Mouse (Mus musculus) erythroblast, embryonic 14.5 days (primary cell): ENCODE data around the gene Atg4a.

ENCODE experiments used
- GATA1 ChIP-seq: IDR thresholded peaks from 2 replicates; pipeline ENCODE4 v1.6.1; 2012; ENCODE audit warnings: low read length, inconsistent platforms, mixed read lengths
- TAL1 ChIP-seq: IDR thresholded peaks from 3 replicates; pipeline ENCODE4 v1.6.1; 2012; ENCODE audit warnings: low read length, inconsistent platforms, mixed read lengths

DNA sequence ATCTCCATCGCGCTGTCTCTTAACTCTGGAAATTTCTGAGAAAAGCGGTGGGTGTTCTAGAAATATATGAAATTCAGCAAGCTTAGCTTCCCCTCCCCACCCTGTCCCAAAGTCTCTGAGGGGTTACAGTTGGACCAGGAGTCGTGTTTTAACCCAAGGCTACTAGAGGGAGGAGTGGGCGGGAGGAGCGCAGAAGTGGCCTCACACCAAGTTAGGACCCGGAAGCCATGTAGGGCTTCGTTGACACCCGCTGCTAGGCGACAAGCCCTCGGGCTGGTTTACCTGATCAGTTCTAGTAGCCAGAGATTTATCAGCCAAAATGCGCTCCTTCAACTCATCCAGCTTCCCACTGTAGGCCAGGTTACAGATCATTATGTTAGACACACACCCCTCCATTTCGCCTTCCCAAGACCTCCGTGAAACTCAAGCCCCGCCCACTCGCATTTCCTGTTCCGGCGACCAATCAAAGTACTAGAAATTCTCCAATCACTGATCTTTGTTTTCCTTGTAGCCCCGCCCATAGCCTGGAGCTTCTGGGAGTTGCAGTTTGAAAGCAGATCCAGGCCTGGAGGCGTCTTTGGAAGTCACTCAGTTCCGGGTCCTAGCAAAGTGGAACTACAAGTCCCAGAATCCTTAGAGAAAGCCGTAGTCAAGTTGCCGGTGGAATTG lies at the start of gene Atg4a, which contains the start of gene Psmd10:
- TF ChIP-seq GATA1 (no peak), TAL1 (no peak)
